Mouse (Mus musculus) embryonic facial prominence, embryonic 12.5 days (tissue): Measurements from ENCODE around the gene Fam241b. TPM values are rescaled to one million over a fixed set of nuclear protein-coding genes. Genes with fewer than 3 reads are reported as not detected.
"Not testable (repeated sequence)": the region's sequence is repeated elsewhere in the genome, so short reads cannot be mapped to it uniquely, and the experiment has no call there.

Experiments
- ATAC-seq: fragments of 200-750 bp; cut with Nextera tagmentation; 2 replicates; pipeline ENCODE4 v1.8.0; 2017; ENCODE audit not compliant: insufficient number of reproducible peaks, insufficient read depth, low FRiP score, low TSS enrichment
- H3K27ac ChIP-seq: fragments of 300-500 bp; sonication (generic); 2 replicates; pipeline ENCODE4 v1.5.1; 2016; ENCODE audit warnings: mild to moderate bottlenecking
- H3K27me3 ChIP-seq: fragments of 300-500 bp; sonication (generic); 2 replicates; pipeline ENCODE4 v1.6.1; 2016; ENCODE audit warnings: mild to moderate bottlenecking, moderate library complexity
- H3K36me3 ChIP-seq: fragments of 300-500 bp; sonication (generic); 2 replicates; pipeline ENCODE4 v1.6.1; 2016; ENCODE audit warnings: mild to moderate bottlenecking
- H3K4me1 ChIP-seq: fragments of 300-500 bp; sonication (generic); 2 replicates; pipeline ENCODE4 v1.6.1; 2016
- H3K4me2 ChIP-seq: fragments of 300-500 bp; sonication (generic); replicated peaks from 2 replicates; pipeline ENCODE4 v1.6.1; 2016; ENCODE audit warnings: mild to moderate bottlenecking, moderate library complexity
- H3K4me3 ChIP-seq: fragments of 300-500 bp; sonication (generic); 2 replicates; pipeline ENCODE4 v1.5.1; 2016; ENCODE audit warnings: mild to moderate bottlenecking
- H3K9ac ChIP-seq: fragments of 300-500 bp; sonication (generic); 2 replicates; pipeline ENCODE4 v1.6.1; 2016; ENCODE audit warnings: mild to moderate bottlenecking, moderate library complexity
- H3K9me3 ChIP-seq: fragments of 300-500 bp; sonication (generic); 2 replicates; pipeline ENCODE4 v1.6.1; 2016; ENCODE audit warnings: mild to moderate bottlenecking, moderate library complexity
- WGBS: fragments of 180-500 bp; shearing (Covaris S2); methylation state at CpG from one replicate; pipeline ENCODE4 v1.1.7; 2016; 5-methylcytosine and 5-hydroxymethylcytosine counted together
- polyA plus RNA-seq: library from polyadenylated mRNA; unstranded; fragments of >200 nt; fragmentation: Nextera tagmentation; extraction: Ambion mirVana; gene quantifications from 2 replicates; pipeline ENCODE4 v1.2.1, GENCODE M21; 2016

Gene Fam241b
- polyA plus RNA-seq, 1 experiment from 2014 or later, result 20.9 TPM

- ATAC-seq, result no peak
- H3K4me1 ChIP-seq, result no peaks in the 10 kb centered on the region
Observed at GRCm38 (mm10) chr10:62089486-62089885, 54.2 kb downstream of the Fam241b start.

DNA sequence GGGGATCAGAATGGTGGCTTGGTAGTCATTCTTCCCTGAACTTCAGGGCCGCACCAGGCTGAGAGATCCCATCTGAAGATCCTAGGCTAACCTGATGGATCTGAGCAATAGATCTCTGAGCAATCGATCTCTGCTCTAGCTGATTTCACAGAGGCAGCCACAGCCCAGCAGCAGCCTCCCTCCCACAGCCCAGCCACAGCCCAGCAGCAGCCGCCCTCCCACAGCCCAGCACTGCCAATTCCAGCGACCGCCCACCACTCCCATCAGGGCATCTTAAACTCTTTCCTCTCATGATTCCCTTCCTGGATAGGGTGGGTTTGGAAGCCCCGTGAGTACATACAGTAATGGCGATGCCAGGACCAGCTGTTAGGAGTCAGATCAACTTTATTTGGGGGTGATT is 54.6 kb downstream of the Fam241b start:
- ATAC-seq, result no peak
- Histone ChIP-seq H3K27ac (no peak overlapping the region), H3K36me3 (no peaks in the 10 kb centered on the region), H3K9me3 (no peaks in the 10 kb centered on the region), H3K4me1 (no peaks in the 10 kb centered on the region), H3K9ac (no peak overlapping the region), H3K4me2 (no peak overlapping the region), H3K27me3 (no peaks in the 10 kb centered on the region), H3K4me3 (no peak overlapping the region)
- 63% methylated on average over 7 of the region's 7 CpGs for WGBS

More at GRCm38 (mm10) chr10:62089486-62089885, 54.2 kb downstream of the Fam241b start:
- no peak overlapping the region for H3K27ac ChIP-seq
- H3K4me3 ChIP-seq, result no peak overlapping the region
- H3K9ac ChIP-seq, result no peak overlapping the region
- no peaks in the 10 kb centered on the region for H3K36me3 ChIP-seq
- no peak overlapping the region for H3K4me2 ChIP-seq
- no peaks in the 10 kb centered on the region for H3K27me3 ChIP-seq
- no peaks in the 10 kb centered on the region for H3K9me3 ChIP-seq

DNA sequence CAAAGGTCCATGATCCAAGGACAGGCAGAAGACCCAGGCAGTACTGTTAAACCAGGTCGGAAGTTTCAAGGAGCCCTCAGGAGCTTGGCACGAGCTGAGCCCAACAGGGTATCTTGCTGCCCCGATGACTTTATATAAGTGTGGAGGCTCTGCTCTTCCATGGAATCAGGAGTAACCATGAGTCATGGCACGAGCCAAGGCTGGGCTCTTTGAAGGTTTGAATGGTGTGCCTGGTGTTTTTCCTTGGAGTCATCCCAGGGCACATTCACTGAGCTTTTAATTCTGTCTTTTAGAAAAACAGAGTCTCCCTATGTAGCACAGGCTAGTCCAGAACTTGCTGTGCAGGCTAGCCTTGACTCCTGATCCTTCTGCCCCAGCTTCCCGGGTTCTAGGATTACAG is 55.3 kb downstream of the Fam241b start:
- H3K27me3 ChIP-seq, result no peaks in the 10 kb centered on the region
- no peak for ATAC-seq
- no peak overlapping the region for H3K9ac ChIP-seq
- 84% methylated on average over 5 of the region's 5 CpGs for WGBS
- H3K4me2 ChIP-seq, result no peak overlapping the region
- H3K36me3 ChIP-seq, result no peaks in the 10 kb centered on the region
- no peak overlapping the region for H3K4me3 ChIP-seq
- no peak overlapping the region for H3K27ac ChIP-seq
- H3K4me1 ChIP-seq, result no peaks in the 10 kb centered on the region
- no peaks in the 10 kb centered on the region for H3K9me3 ChIP-seq

DNA sequence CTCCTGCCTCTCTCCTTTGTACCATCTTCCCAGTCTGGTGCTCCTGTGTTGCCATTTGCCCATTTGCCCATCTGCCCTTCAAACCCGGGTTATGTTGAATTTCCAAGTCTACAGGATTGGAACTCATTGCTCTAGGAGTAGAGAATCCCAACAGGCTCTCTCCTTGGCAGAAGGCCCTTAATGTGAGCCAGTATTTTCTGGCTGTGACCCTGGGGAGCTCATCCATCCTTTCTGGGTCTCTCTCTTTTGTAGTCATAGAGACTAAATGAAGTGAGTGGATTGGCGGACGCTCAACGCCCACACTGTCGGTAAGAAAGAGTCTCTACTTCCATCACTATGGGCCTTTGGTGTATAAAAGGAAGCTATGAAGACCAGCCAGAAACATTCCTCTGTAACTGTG is 56.9 kb downstream of the Fam241b start:
- no peaks in the 10 kb centered on the region for H3K27me3 ChIP-seq
- H3K4me2 ChIP-seq, result no peak overlapping the region
- ATAC-seq, result no peak
- 89% methylated on average over 5 of the region's 5 CpGs for WGBS
- no peak overlapping the region for H3K9ac ChIP-seq
- H3K4me1 ChIP-seq, result no peaks in the 10 kb centered on the region
- H3K36me3 ChIP-seq, result no peaks in the 10 kb centered on the region
- H3K4me3 ChIP-seq, result no peak overlapping the region
- H3K27ac ChIP-seq, result no peak overlapping the region
- H3K9me3 ChIP-seq, result no peaks in the 10 kb centered on the region

DNA sequence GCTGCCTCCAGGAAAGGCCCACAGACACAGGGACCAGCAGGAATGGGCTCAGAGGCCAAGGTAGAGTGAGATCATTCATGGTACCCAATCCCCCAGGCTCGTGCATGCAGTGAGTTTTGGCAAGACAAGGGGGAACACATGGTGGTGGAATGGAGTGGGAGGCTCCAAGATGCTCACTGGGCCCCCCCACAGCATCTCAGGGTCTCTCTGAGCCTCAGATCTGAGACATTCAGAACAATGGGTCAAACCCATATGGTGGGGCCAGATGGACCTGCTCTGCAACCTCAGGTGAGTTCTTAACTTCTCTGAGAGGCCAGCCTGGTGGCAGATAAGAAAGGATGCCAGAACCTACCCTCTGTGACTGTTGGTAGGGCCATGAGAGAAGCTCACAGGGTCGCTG is 57.7 kb downstream of the Fam241b start:
- ATAC-seq, result no peak
- Histone ChIP-seq H3K9ac (no peak overlapping the region), H3K4me2 (no peak overlapping the region), H3K27me3 (no peaks in the 10 kb centered on the region), H3K27ac (no peak overlapping the region), H3K9me3 (no peaks in the 10 kb centered on the region), H3K36me3 (no peaks in the 10 kb centered on the region), H3K4me1 (no peaks in the 10 kb centered on the region), H3K4me3 (no peak overlapping the region)
- 49% methylated on average over 2 of the region's 2 CpGs for WGBS

- ATAC-seq, result no peak
Observed at GRCm38 (mm10) chr10:62076248-62077134, 67.2 kb downstream of the Fam241b start.

DNA sequence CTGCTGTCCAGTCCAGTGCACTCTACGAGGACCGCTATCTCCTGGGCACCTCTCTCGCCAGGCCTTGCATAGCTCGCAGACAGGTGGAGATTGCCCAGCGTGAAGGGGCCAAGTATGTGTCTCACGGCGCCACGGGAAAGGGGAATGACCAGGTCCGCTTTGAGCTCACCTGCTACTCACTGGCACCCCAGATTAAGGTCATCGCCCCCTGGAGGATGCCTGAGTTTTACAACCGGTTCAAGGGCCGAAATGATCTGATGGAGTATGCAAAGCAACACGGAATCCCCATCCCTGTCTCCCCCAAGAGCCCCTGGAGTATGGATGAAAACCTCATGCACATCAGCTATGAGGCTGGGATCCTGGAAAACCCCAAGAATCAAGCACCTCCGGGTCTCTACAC is 72.4 kb downstream of the Fam241b start:
- not testable (repeated sequence) for H3K27ac ChIP-seq, ATAC-seq
- 80% methylated on average over 14 of the region's 14 CpGs for WGBS

More at GRCm38 (mm10) chr10:62076248-62077134, 67.2 kb downstream of the Fam241b start:
- Histone ChIP-seq H3K4me1 (no peaks in the 10 kb centered on the region), H3K9me3 (peaks cover 3% of the 10 kb centered on the region; the same call in 1 of the 2 replicates), H3K4me2 (no peak overlapping the region), H3K27ac (no peak overlapping the region), H3K9ac (no peak overlapping the region), H3K4me3 (no peak overlapping the region), H3K36me3 (no peaks in the 10 kb centered on the region), H3K27me3 (no peaks in the 10 kb centered on the region)
- WGBS, result 79% methylated on average over 11 of the region's 11 CpGs

DNA sequence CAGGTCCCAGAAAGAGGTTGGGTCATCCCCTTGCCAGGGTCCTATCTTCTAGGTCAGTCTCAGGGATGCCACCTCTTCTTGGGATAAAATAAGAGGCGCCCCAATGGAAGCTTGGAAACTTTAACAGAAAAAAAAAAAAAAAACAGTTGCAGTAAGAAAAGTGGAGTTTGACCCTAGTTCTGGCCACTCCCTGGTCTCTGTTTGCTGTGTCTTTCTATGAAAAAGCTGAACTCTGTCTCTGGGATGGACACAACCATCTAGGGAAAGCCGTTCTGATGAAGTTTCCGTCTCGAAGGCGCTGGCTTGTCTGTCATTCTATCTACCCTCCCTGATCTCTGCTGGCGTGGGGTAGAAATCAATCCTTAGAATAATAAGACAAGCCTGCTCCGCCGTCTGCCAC is 73.1 kb downstream of the Fam241b start:
- H3K36me3 ChIP-seq, result no peaks in the 10 kb centered on the region
- H3K9me3 ChIP-seq, result no peaks in the 10 kb centered on the region
- no peak for ATAC-seq
- 82% methylated on average over 8 of the region's 8 CpGs for WGBS
- H3K4me3 ChIP-seq, result no peak overlapping the region
- H3K4me2 ChIP-seq, result no peak overlapping the region
- H3K9ac ChIP-seq, result no peak overlapping the region
- no peak overlapping the region for H3K27ac ChIP-seq
- H3K27me3 ChIP-seq, result no peaks in the 10 kb centered on the region
- 0 out of 2 replicates have a peak, but pooled peaks cover 3% of the 10 kb centered on the region for H3K4me1 ChIP-seq

More for the DNA sequence above, 72.4 kb downstream of the Fam241b start:
- not testable (repeated sequence) for H3K4me3 ChIP-seq, H3K4me2 ChIP-seq, H3K36me3 ChIP-seq, H3K4me1 ChIP-seq, H3K27me3 ChIP-seq, H3K9me3 ChIP-seq, H3K9ac ChIP-seq

- WGBS, result 90% methylated on average over 3 of the region's 3 CpGs
- no peak overlapping the region for H3K27ac ChIP-seq
- no peaks in the 10 kb centered on the region for H3K9me3 ChIP-seq
- no peak overlapping the region for H3K4me2 ChIP-seq
- H3K27me3 ChIP-seq, result no peaks in the 10 kb centered on the region
- no peaks in the 10 kb centered on the region for H3K36me3 ChIP-seq
- ATAC-seq, result no peak
- H3K4me1 ChIP-seq, result 0 out of 2 replicates have a peak, but pooled peaks cover 3% of the 10 kb centered on the region
- no peak overlapping the region for H3K9ac ChIP-seq
- no peak overlapping the region for H3K4me3 ChIP-seq
Observed at GRCm38 (mm10) chr10:62069946-62070345, 73.8 kb downstream of the Fam241b start.

DNA sequence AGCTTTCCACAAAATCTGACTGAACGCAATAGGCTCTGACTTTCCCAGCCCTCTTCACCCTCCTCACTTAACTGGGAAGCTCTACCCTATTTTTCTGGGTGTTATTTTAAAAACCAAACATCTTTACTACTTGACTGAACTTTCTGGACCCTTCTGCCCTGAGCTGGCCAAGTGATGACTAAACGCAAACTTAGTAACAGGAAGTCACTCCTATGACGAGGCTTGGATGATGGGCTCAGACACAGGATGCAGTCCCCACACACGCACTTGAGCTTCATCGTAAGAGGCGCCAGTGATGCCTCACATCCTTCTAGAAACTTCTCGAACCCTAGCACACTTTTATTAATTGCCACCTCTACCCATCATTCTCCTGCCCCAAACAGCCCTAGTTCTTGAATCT is 74.3 kb downstream of the Fam241b start:
- no peak for ATAC-seq
- Histone ChIP-seq H3K4me3 (no peak overlapping the region), H3K9ac (no peak overlapping the region), H3K27ac (no peak overlapping the region), H3K27me3 (no peaks in the 10 kb centered on the region), H3K36me3 (no peaks in the 10 kb centered on the region), H3K4me2 (no peak overlapping the region), H3K4me1 (0 out of 2 replicates have a peak, but pooled peaks cover 3% of the 10 kb centered on the region), H3K9me3 (no peaks in the 10 kb centered on the region)
- WGBS, result 84% methylated on average over 7 of the region's 7 CpGs

DNA sequence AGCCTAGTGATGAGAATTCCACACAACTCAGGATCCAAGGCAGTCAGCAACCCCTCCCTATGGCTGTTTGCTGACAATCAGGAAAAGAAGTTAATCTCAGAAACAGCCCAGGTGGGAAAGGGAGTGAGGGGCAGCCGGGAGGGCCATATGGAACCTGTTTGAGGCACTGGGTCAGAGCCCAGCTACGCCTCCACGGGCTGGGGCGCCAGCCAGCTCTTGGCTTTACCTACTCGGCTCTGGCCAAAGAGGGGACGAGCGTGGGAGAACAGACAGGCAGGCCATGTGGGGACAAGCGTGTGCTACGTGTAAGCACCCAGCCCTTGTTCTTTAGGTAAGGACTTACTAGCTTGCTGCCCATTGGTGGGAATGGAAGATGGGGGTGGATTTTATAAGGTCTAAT is 75.2 kb downstream of the Fam241b start:
- Histone ChIP-seq H3K9ac (no peak overlapping the region), H3K4me2 (no peak overlapping the region), H3K36me3 (no peaks in the 10 kb centered on the region), H3K4me3 (no peak overlapping the region), H3K27ac (no peak overlapping the region), H3K4me1 (0 out of 2 replicates have a peak, but pooled peaks cover 3% of the 10 kb centered on the region), H3K27me3 (no peaks in the 10 kb centered on the region), H3K9me3 (no peaks in the 10 kb centered on the region)
- ATAC-seq, result no peak
- WGBS, result 72% methylated on average over 9 of the region's 9 CpGs

DNA sequence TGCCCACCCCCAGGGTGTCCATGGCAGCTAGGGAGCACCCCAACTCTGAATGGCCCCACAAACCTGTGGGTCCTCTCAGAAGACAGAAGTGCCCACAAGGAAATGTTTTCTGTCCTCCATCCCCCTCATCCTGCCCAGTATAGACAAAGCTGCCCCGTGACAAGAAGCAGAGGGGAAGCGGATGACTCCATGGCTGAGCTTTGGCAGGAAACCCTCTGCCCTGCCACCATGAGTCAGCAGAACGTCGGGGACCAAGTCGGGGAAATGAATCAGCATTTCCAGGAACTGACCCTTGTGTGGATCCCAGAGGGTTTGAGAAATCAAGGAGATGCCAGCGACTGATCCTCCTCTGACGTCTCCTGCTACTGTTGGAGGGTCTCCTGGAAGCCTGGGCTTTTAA is 77.5 kb downstream of the Fam241b start:
- WGBS, result 61% methylated on average over 7 of the region's 7 CpGs
- H3K9me3 ChIP-seq, result no peaks in the 10 kb centered on the region
- no peak overlapping the region for H3K9ac ChIP-seq
- H3K4me3 ChIP-seq, result no peak overlapping the region
- peaks cover 6% of the 10 kb centered on the region for H3K4me1 ChIP-seq
- no peak overlapping the region for H3K4me2 ChIP-seq
- H3K36me3 ChIP-seq, result no peaks in the 10 kb centered on the region
- no peak overlapping the region for H3K27ac ChIP-seq
- H3K27me3 ChIP-seq, result no peaks in the 10 kb centered on the region
- no peak for ATAC-seq
